Mouse (Mus musculus) ES-E14 (cell line): ENCODE data around the gene Map4. TPM values are rescaled to one million over a fixed set of nuclear protein-coding genes. Genes with fewer than 3 reads are reported as not detected.

ENCODE experiments used
- DNase-seq: peaks from one replicate; pipeline ENCODE4 v3.0.0-alpha.2; 2013; ENCODE audit warnings: low read depth, low spot score
- H3K27ac ChIP-seq: 2 replicates; pipeline ENCODE4 v1.5.1; 2012; ENCODE audit warnings: low read depth, mild to moderate bottlenecking, low read length, moderate library complexity, mixed read lengths; ENCODE audit not compliant: poor library complexity, insufficient read depth, severe bottlenecking
- H3K36me3 ChIP-seq: 2 replicates; pipeline ENCODE4 v1.6.1; 2012; ENCODE audit warnings: mild to moderate bottlenecking, low read length, moderate library complexity, mixed read lengths; ENCODE audit not compliant: control insufficient read depth, poor library complexity, insufficient read depth, severe bottlenecking
- H3K4me1 ChIP-seq, 2 experiments: fragments of 150-350 bp in 1 of 2; sonication (generic) in 1 of 2; 2 replicates each; pipeline ENCODE4 v1.6.1; 2012; ENCODE audit warnings: low read length in 2 of 2, mild to moderate bottlenecking in 1 of 2, mixed read lengths in 1 of 2; ENCODE audit not compliant: control insufficient read depth in 2 of 2, insufficient read depth in 2 of 2, poor library complexity in 1 of 2
- H3K4me3 ChIP-seq, 2 experiments: fragments of 150-350 bp in 1 of 2; sonication (generic) in 1 of 2; 2 replicates each; pipeline ENCODE4 v1.5.1; 2012; ENCODE audit warnings: low read length in 2 of 2, low read depth in 1 of 2, mild to moderate bottlenecking in 1 of 2, mixed read lengths in 1 of 2; ENCODE audit not compliant: insufficient read depth in 1 of 2, poor library complexity in 1 of 2, severe bottlenecking in 1 of 2
- H3K9ac ChIP-seq: 2 replicates; pipeline ENCODE4 v1.6.1; 2012; ENCODE audit warnings: low read depth, mild to moderate bottlenecking, low read length, mixed read lengths; ENCODE audit not compliant: poor library complexity, insufficient read depth, severe bottlenecking
- H3K9me3 ChIP-seq: fragments of 150-350 bp; sonication (generic); 2 replicates; pipeline ENCODE4 v1.6.1; 2012; ENCODE audit warnings: low read depth, mild to moderate bottlenecking, low read length; ENCODE audit not compliant: control insufficient read depth, insufficient read depth
- CHD2 ChIP-seq: IDR thresholded peaks from 2 replicates; pipeline ENCODE4 v1.6.1; 2014; ENCODE audit warnings: mild to moderate bottlenecking, low read depth, low read length, inconsistent platforms
- HCFC1 ChIP-seq: IDR thresholded peaks from 2 replicates; pipeline ENCODE4 v1.6.1; 2012; ENCODE audit warnings: low read length, inconsistent platforms, borderline replicate concordance; ENCODE audit not compliant: insufficient read depth
- MAFK ChIP-seq: IDR thresholded peaks from 2 replicates; pipeline ENCODE4 v1.6.1; 2014; ENCODE audit warnings: mild to moderate bottlenecking, low read depth, low read length, inconsistent platforms; ENCODE audit not compliant: insufficient read depth
- ZC3H11A ChIP-seq: IDR thresholded peaks from 2 replicates; pipeline ENCODE4 v1.6.1; 2012; ENCODE audit warnings: low read depth, mild to moderate bottlenecking, inconsistent platforms, low read length, borderline replicate concordance
- ZNF384 ChIP-seq: IDR thresholded peaks from 2 replicates; pipeline ENCODE4 v1.6.1; 2012; ENCODE audit warnings: low read depth, low read length, inconsistent platforms
- in situ Hi-C, 2 experiments: fragments of 600-800 bp; cut with MboI; formaldehyde crosslinking; loops; one replicate each; pipeline ENCODE4 v1.15.1; 2025; ENCODE audit warnings: low sequenced_read_pairs in 2 of 2, inconsistent platforms in 1 of 2; ENCODE audit not compliant: unreplicated experiment in 2 of 2
- total RNA-seq: library from RNA; depleted of rRNA; stranded (reverse); fragments of 300-350 nt; gene quantifications from 2 replicates; pipeline ENCODE4 v1.2.3, GENCODE M21; 2012

The Map4 gene
- total RNA-seq, 1 experiment: 61.4 TPM

DNA sequence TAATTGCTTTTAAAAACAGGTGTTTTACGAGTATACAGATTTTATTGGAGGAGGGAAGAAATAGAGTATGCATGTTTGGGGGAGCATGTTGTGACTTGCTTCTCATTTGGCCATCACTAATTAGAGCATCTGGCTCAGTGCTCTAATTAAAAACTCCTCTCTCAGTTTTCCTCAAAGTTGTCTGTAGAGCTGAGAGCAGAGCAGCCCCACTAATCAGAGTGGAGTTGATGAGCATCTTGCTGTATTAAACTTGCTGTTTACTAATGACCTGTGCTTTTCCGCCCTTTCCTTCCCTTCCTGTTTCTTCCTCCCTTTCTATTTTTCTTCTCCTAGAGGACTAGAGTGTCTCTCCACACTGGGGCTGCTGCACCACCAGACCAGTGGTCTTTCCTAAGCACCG, 71.2 kb downstream of the Map4 start:
- Histone ChIP-seq H3K27ac (no peak overlapping the region), H3K4me1 (no peaks in the 10 kb centered on the region; a peak in 1 of 4 replicates), H3K9ac (no peak overlapping the region), H3K4me3 (no peak overlapping the region), H3K9me3 (no peaks in the 10 kb centered on the region), H3K36me3 (no peaks in the 10 kb centered on the region; the same call in 1 of the 2 replicates)
- no peak for DNase-seq
- no peak for TF ChIP-seq ZC3H11A
- TF ChIP-seq HCFC1: no peak
- no peak for TF ChIP-seq MAFK
- TF ChIP-seq ZNF384: no peak
- no peak for TF ChIP-seq CHD2
- in situ Hi-C loops: no loop called here

DNA sequence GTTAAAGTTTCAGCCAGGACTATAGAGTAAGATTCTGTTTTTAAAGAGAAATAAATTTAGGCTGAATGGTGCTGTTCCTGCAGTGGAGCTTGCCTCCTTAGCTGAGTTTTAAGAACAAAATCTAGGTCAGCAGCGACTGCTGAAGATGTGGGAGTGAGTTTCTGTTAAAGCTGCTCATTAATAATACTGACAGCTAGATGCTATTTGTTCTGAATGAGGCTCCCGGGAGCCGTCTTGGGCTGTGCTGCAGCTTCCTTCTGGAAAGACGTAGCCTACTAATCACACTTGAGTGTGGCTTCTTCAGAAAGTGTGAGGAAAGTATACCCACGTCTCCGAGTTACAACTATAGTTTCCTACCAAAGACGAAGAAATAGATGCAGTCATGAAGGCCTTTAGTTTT, 88.0 kb downstream of the Map4 start:
- DNase-seq: no peak
- Histone ChIP-seq H3K4me1 (peaks cover 0 to 2% of the 10 kb centered on the region in 2 experiments; a peak in 1 of 4 replicates), H3K9ac (no peak overlapping the region), H3K36me3 (no peaks in the 10 kb centered on the region), H3K9me3 (no peaks in the 10 kb centered on the region), H3K4me3 (no peak overlapping the region), H3K27ac (no peak overlapping the region)
- in situ Hi-C loops: no loop called here
- TF ChIP-seq CHD2 (no peak), HCFC1 (no peak), ZNF384 (no peak), ZC3H11A (no peak), MAFK (no peak)

DNA sequence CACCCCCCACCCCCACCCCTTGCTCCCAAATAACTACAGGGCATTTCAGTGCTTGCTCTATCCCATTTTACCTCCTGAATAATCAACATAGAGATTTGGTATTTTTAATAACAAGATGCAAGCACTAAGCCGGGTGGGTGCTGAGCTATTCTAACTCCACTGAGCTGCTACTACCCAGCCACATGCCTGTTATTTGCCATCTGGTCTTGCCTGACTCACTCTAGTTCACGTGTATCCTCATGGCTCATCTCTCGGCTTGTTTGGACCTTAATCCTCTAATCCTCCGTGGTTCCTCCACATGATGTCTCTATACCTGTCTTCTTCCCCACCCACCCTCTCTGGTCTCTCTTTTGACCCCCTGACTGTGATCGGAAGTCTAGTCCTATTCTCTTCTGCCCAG, 89.1 kb downstream of the Map4 start:
- Histone ChIP-seq H3K4me3 (no peak overlapping the region), H3K27ac (peak overlapping the region; percentile 52; the same call in 1 of the 2 replicates), H3K9me3 (no peaks in the 10 kb centered on the region), H3K36me3 (no peaks in the 10 kb centered on the region), H3K4me1 (peaks cover 0 to 2% of the 10 kb centered on the region in 2 experiments; a peak in 1 of 4 replicates), H3K9ac (no peak overlapping the region)
- TF ChIP-seq ZC3H11A: no peak
- no peak for TF ChIP-seq ZNF384
- no peak for TF ChIP-seq MAFK
- TF ChIP-seq CHD2: no peak
- no peak for TF ChIP-seq HCFC1
- DNase-seq: no peak
- in situ Hi-C loops: no loop called here

GRCm38 (mm10) chr9:110021463-110021862, 90.2 kb downstream of the Map4 start:
- no peak for DNase-seq
- in situ Hi-C loops: no loop called here
- H3K36me3 ChIP-seq: no peaks in the 10 kb centered on the region
- H3K9ac ChIP-seq: no peak overlapping the region
- peaks cover 0 to 2% of the 10 kb centered on the region in 2 experiments; a peak in 1 of 4 replicates for H3K4me1 ChIP-seq
- H3K27ac ChIP-seq: no peak overlapping the region
- TF ChIP-seq CHD2 (no peak), MAFK (no peak), ZNF384 (no peak), HCFC1 (no peak), ZC3H11A (no peak)
- H3K4me3 ChIP-seq: no peak overlapping the region
- no peaks in the 10 kb centered on the region for H3K9me3 ChIP-seq

- in situ Hi-C loops: no loop called here
- no peak for DNase-seq
- no peak overlapping the region for H3K9ac ChIP-seq
- H3K9me3 ChIP-seq: no peaks in the 10 kb centered on the region
- TF ChIP-seq ZNF384 (no peak), CHD2 (no peak), HCFC1 (no peak), MAFK (no peak), ZC3H11A (no peak)
- H3K4me1 ChIP-seq: peaks cover 0 to 2% of the 10 kb centered on the region in 2 experiments; a peak in 1 of 4 replicates
- H3K36me3 ChIP-seq: no peaks in the 10 kb centered on the region
- H3K4me3 ChIP-seq: no peak overlapping the region
- no peak overlapping the region for H3K27ac ChIP-seq
Measured at GRCm38 (mm10) chr9:110022151-110022550, 90.9 kb downstream of the Map4 start.
